Mouse (Mus musculus) layer of hippocampus, adult 11-12 months (tissue): Measurements from ENCODE around the gene Bcl2.
"Not testable (repeated sequence)": the region's sequence is repeated elsewhere in the genome, so short reads cannot be mapped to it uniquely, and the experiment has no call there.

Experiments used
- DNase-seq: peaks from one replicate; pipeline ENCODE4 v3.0.0; 2022; ENCODE audit warnings: low spot score

Bcl2 gene

GRCm38 (mm10) chr1:106555498-106556168 lies 158.4 kb downstream of the Bcl2 start:
- no peak for DNase-seq

- DNase-seq: no peak
Measured at GRCm38 (mm10) chr1:106553846-106554802, 159.9 kb downstream of the Bcl2 start.

- no peak for DNase-seq
Measured at GRCm38 (mm10) chr1:106552856-106553255, 161.2 kb downstream of the Bcl2 start.

GRCm38 (mm10) chr1:106550580-106550979 lies 163.5 kb downstream of the Bcl2 start:
- no peak for DNase-seq

- no peak for DNase-seq
Measured at GRCm38 (mm10) chr1:106549025-106549424, 165.0 kb downstream of the Bcl2 start.

GRCm38 (mm10) chr1:106544817-106545612 lies 169.1 kb downstream of the Bcl2 start:
- DNase-seq: peak; percentile 44

- DNase-seq: peak; percentile 32
Measured at GRCm38 (mm10) chr1:106542731-106543130, 171.3 kb downstream of the Bcl2 start.

- no peak for DNase-seq
Measured at GRCm38 (mm10) chr1:106541851-106542250, 172.2 kb downstream of the Bcl2 start.

GRCm38 (mm10) chr1:106540130-106540529 lies 173.9 kb downstream of the Bcl2 start:
- DNase-seq: no peak

GRCm38 (mm10) chr1:106539029-106539428 lies 175.0 kb downstream of the Bcl2 start:
- no peak for DNase-seq

GRCm38 (mm10) chr1:106534835-106535234 lies 179.2 kb downstream of the Bcl2 start:
- not testable (repeated sequence) for DNase-seq

GRCm38 (mm10) chr1:106529570-106529969 lies 184.5 kb downstream of the Bcl2 start:
- DNase-seq: no peak

GRCm38 (mm10) chr1:106527537-106527936 lies 186.5 kb downstream of the Bcl2 start:
- DNase-seq: no peak

- DNase-seq: peak; percentile 47
Measured at GRCm38 (mm10) chr1:106526751-106527150, 187.3 kb downstream of the Bcl2 start.

- DNase-seq: no peak
Measured at GRCm38 (mm10) chr1:106526112-106526511, 188.0 kb downstream of the Bcl2 start.

- DNase-seq: no peak
Measured at GRCm38 (mm10) chr1:106523741-106524140, 190.3 kb downstream of the Bcl2 start.

GRCm38 (mm10) chr1:106523009-106523408 lies 191.1 kb downstream of the Bcl2 start:
- no peak for DNase-seq

- no peak for DNase-seq
Measured at GRCm38 (mm10) chr1:106517591-106518177, 196.4 kb downstream of the Bcl2 start.

GRCm38 (mm10) chr1:106517099-106517498 lies 197.0 kb downstream of the Bcl2 start:
- DNase-seq: no peak

- no peak for DNase-seq
Measured at GRCm38 (mm10) chr1:106515611-106516010, 198.5 kb downstream of the Bcl2 start.

- no peak for DNase-seq
Measured at GRCm38 (mm10) chr1:106513890-106514643, 200.0 kb downstream of the Bcl2 start.
